Mouse (Mus musculus) forebrain, embryonic 16.5 days (tissue): ENCODE results near the gene Yipf4. TPM values are rescaled to one million over a fixed set of nuclear protein-coding genes. Genes with fewer than 3 reads are reported as not detected.
A peak's percentile ranks its signal among the peaks of the same experiment; 100 is the strongest.

Experiments
- ATAC-seq: fragments of 200-750 bp; cut with Nextera tagmentation; 2 replicates; pipeline ENCODE4 v1.8.0; 2017; ENCODE audit warnings: mild to moderate bottlenecking, moderate library complexity
- H3K27ac ChIP-seq: fragments of 300-500 bp; sonication (generic); 2 replicates; pipeline ENCODE4 v1.5.1; 2014; ENCODE audit warnings: low read length, control low read depth
- H3K27me3 ChIP-seq: fragments of 300-500 bp; sonication (generic); replicated peaks from 2 replicates; pipeline ENCODE4 v1.6.1; 2014; ENCODE audit warnings: low read length; ENCODE audit not compliant: control insufficient read depth, insufficient read depth
- H3K36me3 ChIP-seq: fragments of 300-500 bp; sonication (generic); 2 replicates; pipeline ENCODE4 v1.6.1; 2014; ENCODE audit not compliant: control insufficient read depth, insufficient read depth
- H3K4me1 ChIP-seq: fragments of 300-500 bp; sonication (generic); replicated peaks from 2 replicates; pipeline ENCODE4 v1.6.1; 2014; ENCODE audit warnings: low read length; ENCODE audit not compliant: control insufficient read depth, insufficient read depth
- H3K4me2 ChIP-seq: fragments of 300-500 bp; sonication (generic); 2 replicates; pipeline ENCODE4 v1.6.1; 2014; ENCODE audit warnings: mild to moderate bottlenecking, low read length, control low read depth
- H3K4me3 ChIP-seq: fragments of 300-500 bp; sonication (generic); replicated peaks from 2 replicates; pipeline ENCODE4 v1.5.1; 2014; ENCODE audit warnings: mild to moderate bottlenecking, low read length, control low read depth
- H3K9ac ChIP-seq: fragments of 300-500 bp; sonication (generic); replicated peaks from 2 replicates; pipeline ENCODE4 v1.6.1; 2014; ENCODE audit warnings: low read depth, low read length, control low read depth
- H3K9me3 ChIP-seq: fragments of 300-500 bp; sonication (generic); 2 replicates; pipeline ENCODE4 v1.6.1; 2016; ENCODE audit warnings: low read length; ENCODE audit not compliant: control insufficient read depth
- WGBS: fragments of 180-500 bp; shearing (Covaris S2); extraction: QIAGEN DNeasy Blood & Tissue Kit; methylation state at CpG from one replicate; pipeline ENCODE4 v1.1.7; 2014; 5-methylcytosine and 5-hydroxymethylcytosine counted together
- polyA plus RNA-seq: library from polyadenylated mRNA; unstranded; fragments of >200 nt; fragmentation: Nextera tagmentation; extraction: Ambion mirVana; gene quantifications from 2 replicates; pipeline ENCODE4 v1.2.1, GENCODE M21; 2015

Yipf4 gene
- polyA plus RNA-seq: 50.4 and 62.0 TPM in 2 replicates

DNA sequence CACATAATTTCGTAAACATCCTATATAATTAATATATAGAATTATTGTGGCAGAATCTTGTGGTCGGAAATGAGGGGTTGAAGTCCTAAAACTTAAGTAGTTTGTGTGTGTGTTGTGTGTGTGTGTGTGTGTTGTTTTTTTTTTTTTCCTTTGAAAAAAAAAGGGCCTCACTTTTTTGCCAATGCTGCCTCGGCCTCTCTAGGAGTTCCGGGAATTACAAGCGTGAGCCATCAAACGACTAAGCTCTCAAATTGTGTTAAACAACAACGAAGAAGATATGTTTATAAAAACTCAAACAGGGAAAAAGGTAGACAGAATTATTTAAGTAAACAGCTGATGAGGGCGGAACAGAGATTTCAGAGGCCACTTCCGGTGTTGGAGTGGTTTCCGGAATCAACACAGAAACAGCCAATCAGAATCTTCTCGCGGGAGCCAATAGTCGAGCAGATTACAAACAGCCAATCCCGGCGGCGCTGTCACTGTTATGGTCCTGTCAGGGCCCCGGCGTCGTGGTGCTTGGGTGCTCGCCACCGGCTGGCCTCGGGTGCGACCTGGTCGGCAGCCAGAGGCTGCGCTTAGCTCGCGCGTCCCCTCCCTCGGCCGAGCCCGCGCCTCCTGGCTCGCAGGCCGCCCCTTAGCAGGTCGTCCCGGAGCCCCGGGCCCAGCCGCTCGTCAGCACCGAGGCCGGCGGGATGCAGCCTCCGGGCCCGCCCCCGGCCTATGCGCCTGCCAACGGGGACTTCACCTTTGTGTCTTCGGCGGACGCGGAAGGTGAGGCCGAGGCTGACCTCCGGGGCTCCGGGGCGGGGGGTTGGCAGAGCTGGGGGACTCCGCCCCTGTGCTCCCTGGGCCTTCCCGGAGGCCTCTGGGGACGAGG is at the start of gene Yipf4:
Gene Yipf4, plus strand, starts transcription at position 470 of the 877 bp plus-strand sequence.
- peak; percentile 100 for ATAC-seq
- Histone ChIP-seq H3K4me3 (peak within 1 kb of the TSS; percentile 87), H3K27me3 (no peaks in the 10 kb centered on the region), H3K4me2 (peak within 1 kb of the TSS; percentile 69), H3K36me3 (peaks cover 9% of the 10 kb centered on the region), H3K9me3 (no peaks in the 10 kb centered on the region), H3K9ac (peak within 1 kb of the TSS; percentile 78), H3K4me1 (peaks cover 11% of the 10 kb centered on the region; the same call in 1 of the 2 replicates), H3K27ac (peak within 1 kb of the TSS; percentile 77)
- 4% methylated on average over 58 of the region's 58 CpGs for WGBS

GRCm38 (mm10) chr17:74440486-74440885 is 48.8 kb upstream of the Yipf4 start:
- Histone ChIP-seq H3K9ac (no peak overlapping the region), H3K36me3 (no peaks in the 10 kb centered on the region), H3K4me3 (no peak overlapping the region), H3K27me3 (no peaks in the 10 kb centered on the region), H3K4me2 (no peak overlapping the region), H3K9me3 (no peaks in the 10 kb centered on the region), H3K27ac (no peak overlapping the region), H3K4me1 (no peaks in the 10 kb centered on the region)
- ATAC-seq: no peak
- 84% methylated on average over 5 of the region's 5 CpGs for WGBS

- Histone ChIP-seq H3K36me3 (no peaks in the 10 kb centered on the region), H3K27ac (no peak overlapping the region), H3K4me1 (no peaks in the 10 kb centered on the region), H3K4me2 (no peak overlapping the region), H3K9ac (no peak overlapping the region), H3K9me3 (no peaks in the 10 kb centered on the region), H3K27me3 (no peaks in the 10 kb centered on the region), H3K4me3 (no peak overlapping the region)
- no peak for ATAC-seq
- 91% methylated on average over 10 of the region's 10 CpGs for WGBS
Observed at GRCm38 (mm10) chr17:74449776-74450175, 39.5 kb upstream of the Yipf4 start.

GRCm38 (mm10) chr17:74453928-74454327 is 35.4 kb upstream of the Yipf4 start:
- H3K4me1 ChIP-seq: no peaks in the 10 kb centered on the region
- ATAC-seq: no peak
- H3K27ac ChIP-seq: no peak overlapping the region
- no peak overlapping the region for H3K9ac ChIP-seq
- no peaks in the 10 kb centered on the region for H3K27me3 ChIP-seq
- no peak overlapping the region for H3K4me2 ChIP-seq
- 75% methylated on average over 3 of the region's 3 CpGs for WGBS
- no peak overlapping the region for H3K4me3 ChIP-seq
- no peaks in the 10 kb centered on the region for H3K9me3 ChIP-seq
- H3K36me3 ChIP-seq: no peaks in the 10 kb centered on the region

GRCm38 (mm10) chr17:74454660-74455059 is 34.6 kb upstream of the Yipf4 start:
- Histone ChIP-seq H3K9me3 (no peaks in the 10 kb centered on the region), H3K9ac (no peak overlapping the region)
- WGBS: 85% methylated on average over 1 of the region's 1 CpGs

GRCm38 (mm10) chr17:74455426-74455825 is 33.9 kb upstream of the Yipf4 start:
- Histone ChIP-seq H3K36me3 (no peaks in the 10 kb centered on the region), H3K27me3 (no peaks in the 10 kb centered on the region), H3K4me2 (no peak overlapping the region), H3K4me1 (no peaks in the 10 kb centered on the region), H3K27ac (no peak overlapping the region), H3K4me3 (no peak overlapping the region), H3K9ac (no peak overlapping the region), H3K9me3 (no peaks in the 10 kb centered on the region)
- WGBS: 94% methylated on average over 4 of the region's 4 CpGs
- no peak for ATAC-seq

More at GRCm38 (mm10) chr17:74454660-74455059, 34.6 kb upstream of the Yipf4 start:
- no peak for ATAC-seq
- Histone ChIP-seq H3K4me3 (no peak overlapping the region), H3K36me3 (no peaks in the 10 kb centered on the region), H3K4me2 (no peak overlapping the region), H3K27ac (no peak overlapping the region), H3K4me1 (no peaks in the 10 kb centered on the region), H3K27me3 (no peaks in the 10 kb centered on the region)

DNA sequence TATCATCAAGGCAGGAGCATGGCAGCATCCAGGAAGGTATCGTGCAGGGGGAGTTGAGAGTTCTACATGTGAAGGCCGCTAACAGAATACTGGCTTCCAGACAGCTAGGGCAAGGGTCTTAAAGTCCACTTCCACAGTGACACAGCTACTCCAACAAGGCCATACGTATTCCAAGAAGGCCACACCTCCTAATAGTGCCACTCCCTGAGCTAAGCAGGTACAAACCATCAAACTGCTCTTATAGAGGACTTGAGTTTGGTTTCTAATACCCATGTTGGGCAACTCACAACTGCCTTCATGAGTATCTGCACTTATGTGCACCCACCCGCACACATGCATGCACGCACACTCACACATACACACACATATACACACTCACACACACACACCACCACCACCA is 32.5 kb upstream of the Yipf4 start:
- H3K27me3 ChIP-seq: no peaks in the 10 kb centered on the region
- no peak overlapping the region for H3K9ac ChIP-seq
- no peak overlapping the region for H3K4me3 ChIP-seq
- no peak for ATAC-seq
- H3K36me3 ChIP-seq: no peaks in the 10 kb centered on the region
- H3K9me3 ChIP-seq: no peaks in the 10 kb centered on the region
- H3K27ac ChIP-seq: no peak overlapping the region
- no peak overlapping the region for H3K4me2 ChIP-seq
- no peaks in the 10 kb centered on the region for H3K4me1 ChIP-seq
- WGBS: 95% methylated on average over 5 of the region's 5 CpGs

GRCm38 (mm10) chr17:74457972-74458677 is 31.2 kb upstream of the Yipf4 start:
- H3K4me1 ChIP-seq: no peaks in the 10 kb centered on the region
- no peak overlapping the region for H3K27ac ChIP-seq
- H3K4me2 ChIP-seq: no peak overlapping the region
- H3K9me3 ChIP-seq: no peaks in the 10 kb centered on the region
- ATAC-seq: no peak
- no peak overlapping the region for H3K9ac ChIP-seq
- no peaks in the 10 kb centered on the region for H3K27me3 ChIP-seq
- WGBS: 78% methylated on average over 10 of the region's 10 CpGs
- no peaks in the 10 kb centered on the region for H3K36me3 ChIP-seq
- no peak overlapping the region for H3K4me3 ChIP-seq

- Histone ChIP-seq H3K36me3 (no peaks in the 10 kb centered on the region), H3K4me3 (no peak within 1 kb of the TSS), H3K9me3 (no peaks in the 10 kb centered on the region), H3K4me2 (no peak within 1 kb of the TSS), H3K27me3 (no peaks in the 10 kb centered on the region), H3K27ac (no peak within 1 kb of the TSS), H3K9ac (no peak within 1 kb of the TSS), H3K4me1 (no peaks in the 10 kb centered on the region)
- no peak for ATAC-seq
- 59% methylated on average over 8 of the region's 8 CpGs for WGBS
Observed at GRCm38 (mm10) chr17:74458711-74459408, 30.4 kb upstream of the Yipf4 start, which contains the start of gene Nlrc4. Nlrc4 (minus strand) TSS chr17:74459142.
